Mouse (Mus musculus): ENCODE measurements at regions not wholly inside any gene's neighbourhood (a gene's known extent, or its start where the extent isn't known, plus 50 kb on each side); places are given as distances from the start of the nearest gene placed in this dataset.
"Not testable (repeated sequence)": the region's sequence is repeated elsewhere in the genome, so short reads cannot be mapped to it uniquely, and the experiment has no call there.

- no peaks in the 10 kb centered on the region for H3K4me1 ChIP-seq (ENCODE audit: insufficient read depth, low read length)
- H3K27me3 ChIP-seq (ENCODE audit: insufficient read depth, low read length): no peaks in the 10 kb centered on the region
- DNase-seq (ENCODE audit: low spot score) (no peak), ATAC-seq (ENCODE audit: low FRiP score) (no peak)
- H3K36me3 ChIP-seq (ENCODE audit: insufficient read depth, low read length): no peaks in the 10 kb centered on the region
- no peak overlapping the region for H3K4me2 ChIP-seq (ENCODE audit: low read depth, low read length, poor library complexity, severe bottlenecking)
- H3K9me3 ChIP-seq (ENCODE audit: low read length): no peaks in the 10 kb centered on the region
- 87% methylated on average over 3 of the region's 3 CpGs for WGBS
- no peak overlapping the region for H3K27ac ChIP-seq (ENCODE audit: low read depth, low read length)
- no peak overlapping the region for H3K9ac ChIP-seq (replicated peaks; ENCODE audit: low read length, poor library complexity, severe bottlenecking)
- no peak overlapping the region for H3K4me3 ChIP-seq (ENCODE audit: low read depth, low read length)
- TF ChIP-seq CTCF (IDR thresholded peaks at IDR 0.05): no peak
Observed at GRCm38 (mm10) chr13:103637414-103637813, 137.0 kb downstream of the Srek1 start.

- TF ChIP-seq CTCF (IDR thresholded peaks at IDR 0.05): no peak
- ATAC-seq (ENCODE audit: low FRiP score) (no peak), DNase-seq (ENCODE audit: low spot score) (no peak)
- H3K27ac ChIP-seq (ENCODE audit: low read depth, low read length): no peak overlapping the region
- no peak overlapping the region for H3K4me3 ChIP-seq (ENCODE audit: low read depth, low read length)
- H3K9me3 ChIP-seq (ENCODE audit: low read length): no peaks in the 10 kb centered on the region
- no peak overlapping the region for H3K9ac ChIP-seq (replicated peaks; ENCODE audit: low read length, poor library complexity, severe bottlenecking)
- no peaks in the 10 kb centered on the region for H3K4me1 ChIP-seq (ENCODE audit: insufficient read depth, low read length)
- WGBS: 87% methylated on average over 2 of the region's 2 CpGs
- H3K4me2 ChIP-seq (ENCODE audit: low read depth, low read length, poor library complexity, severe bottlenecking): no peak overlapping the region
- no peaks in the 10 kb centered on the region for H3K36me3 ChIP-seq (ENCODE audit: insufficient read depth, low read length)
- no peaks in the 10 kb centered on the region for H3K27me3 ChIP-seq (ENCODE audit: insufficient read depth, low read length)
Observed at GRCm38 (mm10) chr13:103636595-103636994, 137.8 kb downstream of the Srek1 start.

GRCm38 (mm10) chr13:103623810-103624209, 150.6 kb downstream of the Srek1 start:
- Histone ChIP-seq H3K36me3 (ENCODE audit: insufficient read depth, low read length) (no peaks in the 10 kb centered on the region), H3K4me3 (ENCODE audit: low read depth, low read length) (no peak overlapping the region), H3K9me3 (ENCODE audit: low read length) (no peaks in the 10 kb centered on the region), H3K9ac (replicated peaks; ENCODE audit: low read length, poor library complexity, severe bottlenecking) (no peak overlapping the region), H3K27me3 (ENCODE audit: insufficient read depth, low read length) (no peaks in the 10 kb centered on the region), H3K4me1 (ENCODE audit: insufficient read depth, low read length) (0 out of 2 replicates have a peak, but pooled peaks cover 7% of the 10 kb centered on the region), H3K4me2 (ENCODE audit: low read depth, low read length, poor library complexity, severe bottlenecking) (no peak overlapping the region), H3K27ac (ENCODE audit: low read depth, low read length) (no peak overlapping the region)
- 67% methylated on average over 2 of the region's 2 CpGs for WGBS
- no peak for DNase-seq (ENCODE audit: low spot score)
- no peak for TF ChIP-seq CTCF (IDR thresholded peaks at IDR 0.05)
- no peak for ATAC-seq (ENCODE audit: low FRiP score)

GRCm38 (mm10) chr13:103623319-103623718, 151.1 kb downstream of the Srek1 start:
- H3K9me3 ChIP-seq (ENCODE audit: low read length): no peaks in the 10 kb centered on the region
- ATAC-seq (ENCODE audit: low FRiP score) (no peak), DNase-seq (ENCODE audit: low spot score) (no peak)
- H3K9ac ChIP-seq (replicated peaks; ENCODE audit: low read length, poor library complexity, severe bottlenecking): no peak overlapping the region
- H3K4me3 ChIP-seq (ENCODE audit: low read depth, low read length): no peak overlapping the region
- no peaks in the 10 kb centered on the region for H3K27me3 ChIP-seq (ENCODE audit: insufficient read depth, low read length)
- no peak overlapping the region for H3K27ac ChIP-seq (ENCODE audit: low read depth, low read length)
- H3K36me3 ChIP-seq (ENCODE audit: insufficient read depth, low read length): no peaks in the 10 kb centered on the region
- no peak overlapping the region for H3K4me2 ChIP-seq (ENCODE audit: low read depth, low read length, poor library complexity, severe bottlenecking)
- 36% methylated on average over 6 of the region's 6 CpGs for WGBS
- H3K4me1 ChIP-seq (ENCODE audit: insufficient read depth, low read length): 0 out of 2 replicates have a peak, but pooled peaks cover 7% of the 10 kb centered on the region
- TF ChIP-seq CTCF (IDR thresholded peaks at IDR 0.05): no peak

GRCm38 (mm10) chr13:103622324-103622723, 152.1 kb downstream of the Srek1 start:
- no peak for TF ChIP-seq CTCF (IDR thresholded peaks at IDR 0.05)
- H3K4me2 ChIP-seq (ENCODE audit: low read depth, low read length, poor library complexity, severe bottlenecking): no peak overlapping the region
- no peaks in the 10 kb centered on the region for H3K27me3 ChIP-seq (ENCODE audit: insufficient read depth, low read length)
- H3K36me3 ChIP-seq (ENCODE audit: insufficient read depth, low read length): no peaks in the 10 kb centered on the region
- no peak overlapping the region for H3K27ac ChIP-seq (ENCODE audit: low read depth, low read length)
- H3K4me1 ChIP-seq (ENCODE audit: insufficient read depth, low read length): 0 out of 2 replicates have a peak, but pooled peaks cover 7% of the 10 kb centered on the region
- no peaks in the 10 kb centered on the region for H3K9me3 ChIP-seq (ENCODE audit: low read length)
- H3K9ac ChIP-seq (replicated peaks; ENCODE audit: low read length, poor library complexity, severe bottlenecking): no peak overlapping the region
- no peak overlapping the region for H3K4me3 ChIP-seq (ENCODE audit: low read depth, low read length)
- ATAC-seq (ENCODE audit: low FRiP score) (no peak), DNase-seq (ENCODE audit: low spot score) (no peak)
- WGBS: 15% methylated on average over 5 of the region's 5 CpGs

GRCm38 (mm10) chr13:103620958-103621357, 153.4 kb downstream of the Srek1 start:
- H3K4me1 ChIP-seq (ENCODE audit: insufficient read depth, low read length); H3K4me3 ChIP-seq (ENCODE audit: low read depth, low read length); H3K27me3 ChIP-seq (ENCODE audit: insufficient read depth, low read length); H3K4me2 ChIP-seq (ENCODE audit: low read depth, low read length, poor library complexity, severe bottlenecking); H3K27ac ChIP-seq (ENCODE audit: low read depth, low read length); H3K9ac ChIP-seq (replicated peaks; ENCODE audit: low read length, poor library complexity, severe bottlenecking); H3K9me3 ChIP-seq (ENCODE audit: low read length); H3K36me3 ChIP-seq (ENCODE audit: insufficient read depth, low read length): not testable (repeated sequence)
- 78% methylated on average over 5 of the region's 5 CpGs for WGBS
- 0 out of 2 replicates have a peak, but pooled peaks have one; percentile 60 for ATAC-seq (ENCODE audit: low FRiP score)
- DNase-seq (ENCODE audit: low spot score): peak; percentile 40

All from midbrain, postnatal 0 days (tissue).